Mouse (Mus musculus) liver, embryonic 14.5 days (tissue): ENCODE data around the gene Gstm1.

Source experiments
- CTCF ChIP-seq: IDR thresholded peaks from 2 replicates; pipeline ENCODE4 v1.5.1; 2016; ENCODE audit warnings: antibody characterized with exemption, low read depth, control low read depth
- EP300 ChIP-seq: IDR thresholded peaks from 2 replicates; pipeline ENCODE4 v1.6.1; 2016; ENCODE audit warnings: antibody characterized with exemption, low read depth

DNA sequence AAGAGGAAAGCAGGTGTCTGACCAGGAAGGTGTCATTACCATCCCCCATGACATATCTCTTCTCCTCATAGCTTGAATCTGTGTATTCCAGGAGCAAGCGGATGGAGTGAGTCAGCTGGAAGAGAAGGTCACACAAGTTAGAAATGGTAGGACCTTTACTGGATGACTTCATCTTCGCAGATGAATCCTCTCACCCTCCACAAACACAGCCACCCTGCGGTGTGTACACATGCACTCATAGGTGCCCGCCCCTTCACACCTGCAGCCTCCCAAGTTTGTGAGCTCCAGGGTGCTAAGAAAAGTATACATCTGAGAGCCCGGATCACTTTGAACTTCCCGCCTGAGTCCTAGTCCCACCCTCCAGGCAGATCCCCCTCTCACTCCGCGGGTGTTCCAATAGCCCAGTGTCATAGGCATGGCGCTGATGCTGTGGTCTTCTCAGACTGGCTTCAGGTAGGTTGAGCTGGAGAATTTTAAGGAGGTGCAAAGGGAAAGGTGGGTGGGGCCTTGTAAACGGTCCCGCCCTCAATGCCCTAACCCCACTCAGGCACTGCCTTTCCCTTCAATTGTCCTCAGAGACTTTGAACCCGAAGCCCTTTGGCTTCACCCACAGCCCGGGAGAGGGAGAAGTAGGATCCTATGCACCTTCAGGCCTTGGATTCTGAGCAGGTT, 48.9 kb downstream of the Gstm1 start, which contains the start of gene Gstm3:
- TF ChIP-seq CTCF (no peak), EP300 (no peak)
